ENCODE assay signal across 21 mouse cellular contexts in the genomic region with DNA sequence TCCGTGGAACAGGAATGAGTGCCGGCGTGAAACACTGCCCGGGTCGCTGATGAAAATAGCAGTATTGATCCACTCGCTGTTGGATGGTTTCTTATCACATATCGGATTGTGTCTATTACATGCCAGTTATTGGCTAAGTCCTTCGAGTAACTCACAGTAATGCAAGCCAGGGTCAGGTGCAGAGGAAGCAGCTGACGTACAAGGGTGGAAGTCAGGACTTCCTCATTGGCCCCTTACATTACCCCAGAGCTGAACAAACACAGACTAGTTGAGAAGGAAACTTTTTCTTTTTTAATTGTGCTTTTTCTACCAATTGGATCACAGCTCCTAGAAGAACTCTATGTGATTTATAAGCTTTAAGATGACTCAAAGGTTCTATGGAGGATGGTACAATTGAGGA. TPM values are rescaled to one million over a fixed set of nuclear protein-coding genes. Genes with fewer than 3 reads are reported as not detected.
DNase-seq lines count a peak whose midpoint lies in the region; ATAC-seq and TF ChIP-seq lines count a peak whose summit lies in the region.
"Had no signal": no experiment of that assay in that cellular context is flagged by ENCODE, and none has a peak within 500 bp of the region (broad histone marks: within the 10 kb centered on the region; RNA-seq: fewer than 3 reads in every experiment).

No protein-coding gene starts in this region.

- H3K27ac ChIP-seq in CH12.LX (ENCODE audit: insufficient read depth, low read depth): no peak overlapping the region
- no peak overlapping the region for H3K27ac ChIP-seq in forebrain, embryonic 16.5 days (ENCODE audit: low read length)
- H3K27ac ChIP-seq: embryonic facial prominence, embryonic 12.5 days; forebrain, embryonic 12.5 days; heart, embryonic 13.5 days; hindbrain, embryonic 13.5 days; hindbrain, postnatal 0 days had no signal

- in situ Hi-C loops in CH12.LX (cut with MboI; ENCODE audit: low pct_ligation_motif_present, low pct_unique_long_range_greater_than_20kb, low sequenced_read_pairs): no loop called here

- no peak for TF ChIP-seq EP300 in CH12.LX (IDR thresholded peaks at IDR 0.05; ENCODE audit: low read length)

- H3K9me3 ChIP-seq in CH12.LX (replicated peaks; ENCODE audit: low read length): no peaks in the 10 kb centered on the region
- H3K9me3 ChIP-seq in forebrain, embryonic 16.5 days (ENCODE audit: control insufficient read depth, low read length): no peaks in the 10 kb centered on the region
- H3K9me3 ChIP-seq: embryonic facial prominence, embryonic 12.5 days; forebrain, embryonic 12.5 days; heart, embryonic 13.5 days; hindbrain, embryonic 13.5 days had no signal

- 95% methylated on average over 9 of the region's 9 CpGs for WGBS in forebrain, embryonic 16.5 days

- intact Hi-C loops in heart, postnatal 10 days (cut with DNase I): no loop called here

- H3K4me2 ChIP-seq in CH12.LX (ENCODE audit: insufficient read depth, low read depth, poor library complexity, severe bottlenecking): peak overlapping the region; percentile 11; the same call in 1 of the 2 replicates
- no peak overlapping the region for H3K4me2 ChIP-seq in forebrain, embryonic 16.5 days (ENCODE audit: low read length)
- H3K4me2 ChIP-seq: embryonic facial prominence, embryonic 12.5 days; forebrain, embryonic 12.5 days; heart, embryonic 13.5 days; hindbrain, embryonic 13.5 days had no signal

- TF ChIP-seq CTCF in CH12.LX (conservative IDR thresholded peaks at IDR 0.05 in 1 of 2, IDR thresholded peaks at IDR 0.05 in 1 of 2; ENCODE audit: low read depth in 2 of 2, low read length in 2 of 2): no peak

- peak; percentile 92 for ATAC-seq in megakaryocyte, adult 5-6 weeks (ENCODE audit: poor library complexity, severe bottlenecking)
- no peak for ATAC-seq in erythroblast, adult 5-6 weeks (replicated peaks; ENCODE audit: low FRiP score, poor library complexity, severe bottlenecking)
- ATAC-seq in forebrain, embryonic 16.5 days: no peak
- ATAC-seq: forebrain, postnatal 0 days; hindbrain, postnatal 0 days; intestine, embryonic 16.5 days had no signal

- DNase-seq in spleen, postnatal 36 days (ENCODE audit: low spot score in 2 of 2): peak; percentile 21 to 22
- DNase-seq in spleen, postnatal 10 days (ENCODE audit: low spot score in 2 of 2): no peak
- DNase-seq in CH12.LX (ENCODE audit: extremely low read depth): no peak
- DNase-seq in heart, postnatal 10 days: no peak
- DNase-seq: adrenal gland, postnatal 10 days; cerebellum, adult 11 months; cerebellum, adult 8-10 months; cerebellum, postnatal 14 days; forebrain, postnatal 0 days; gastrocnemius, postnatal 14 days; heart, adult 11 months; heart, postnatal 4 days had no signal

- H3K4me3 ChIP-seq in CH12.LX (replicated peaks in 1 of 3; ENCODE audit: low read depth in 2 of 3, low read length in 2 of 3, poor library complexity in 1 of 3): no peak overlapping the region
- H3K4me3 ChIP-seq in forebrain, embryonic 16.5 days (replicated peaks; ENCODE audit: low read length): no peak overlapping the region
- H3K4me3 ChIP-seq: embryonic facial prominence, embryonic 12.5 days; forebrain, embryonic 12.5 days; heart, embryonic 13.5 days; hindbrain, embryonic 13.5 days had no signal

- no peaks in the 10 kb centered on the region for H3K79me2 ChIP-seq in CH12.LX (replicated peaks; ENCODE audit: control insufficient read depth, extremely low read depth, insufficient read depth, poor library complexity, severe bottlenecking)

- dilution Hi-C loops in CH12.LX (cut with MboI; ENCODE audit: extremely low pct_ligation_motif_present, extremely low pct_unique_long_range_greater_than_20kb, low sequenced_read_pairs): no loop called here

- peaks cover 2 to 7% of the 10 kb centered on the region in 2 experiments; a peak in 2 of 4 replicates for H3K4me1 ChIP-seq in CH12.LX (ENCODE audit: control insufficient read depth in 1 of 2, insufficient read depth in 2 of 2)
- no peaks in the 10 kb centered on the region for H3K4me1 ChIP-seq in forebrain, embryonic 16.5 days (replicated peaks; ENCODE audit: control insufficient read depth, insufficient read depth, low read length)
- H3K4me1 ChIP-seq: embryonic facial prominence, embryonic 12.5 days; forebrain, embryonic 12.5 days; heart, embryonic 13.5 days had no signal

- no peaks in the 10 kb centered on the region for H3K36me3 ChIP-seq in CH12.LX (replicated peaks in 1 of 2; ENCODE audit: control insufficient read depth in 1 of 2, insufficient read depth in 1 of 2, low read length in 1 of 2)
- H3K36me3 ChIP-seq in forebrain, embryonic 16.5 days (ENCODE audit: control insufficient read depth, insufficient read depth): no peaks in the 10 kb centered on the region
- H3K36me3 ChIP-seq: embryonic facial prominence, embryonic 12.5 days; forebrain, embryonic 12.5 days; heart, embryonic 13.5 days; hindbrain, embryonic 13.5 days had no signal

- no peaks in the 10 kb centered on the region for H3K27me3 ChIP-seq in CH12.LX (replicated peaks)
- H3K27me3 ChIP-seq in forebrain, embryonic 16.5 days (replicated peaks; ENCODE audit: control insufficient read depth, insufficient read depth, low read length): no peaks in the 10 kb centered on the region

- TF ChIP-seq POLR2A in CH12.LX (IDR thresholded peaks at IDR 0.05; ENCODE audit: low read depth, low read length): no peak

- H3K9ac ChIP-seq in CH12.LX (ENCODE audit: insufficient read depth, low read depth): no peak overlapping the region
- no peak overlapping the region for H3K9ac ChIP-seq in forebrain, embryonic 16.5 days (replicated peaks; ENCODE audit: low read depth, low read length)
- H3K9ac ChIP-seq: embryonic facial prominence, embryonic 12.5 days; forebrain, embryonic 12.5 days; forebrain, postnatal 0 days; heart, embryonic 13.5 days; hindbrain, embryonic 13.5 days had no signal

- TF ChIP-seq RAD21 in CH12.LX (IDR thresholded peaks at IDR 0.05; ENCODE audit: low read depth, low read length): no peak

TF ChIP-seq in CH12.LX, 34 proteins besides CTCF, POLR2A, EP300 and RAD21:
- TF ChIP-seq POLR2AphosphoS2 (IDR thresholded peaks at IDR 0.05; ENCODE audit: low read depth, low read length) (no peak), NELFE (IDR thresholded peaks at IDR 0.05; ENCODE audit: low read depth, low read length) (no peak), ETS1 (conservative IDR thresholded peaks at IDR 0.05; ENCODE audit: low read depth, low read length) (no peak), MEF2A (IDR thresholded peaks at IDR 0.05; ENCODE audit: borderline replicate concordance, low read depth, low read length) (no peak), ZC3H11A (IDR thresholded peaks at IDR 0.05; ENCODE audit: low read depth, low read length) (no peak), BHLHE40 (IDR thresholded peaks at IDR 0.05; ENCODE audit: low read depth, low read length) (no peak), ELF1 (IDR thresholded peaks at IDR 0.05; ENCODE audit: low read depth, low read length) (no peak), UBTF (IDR thresholded peaks at IDR 0.05; ENCODE audit: low read depth, low read length) (no peak), KAT2A (IDR thresholded peaks at IDR 0.05; ENCODE audit: insufficient replicate concordance, low read length) (no peak), MYC (IDR thresholded peaks at IDR 0.05; ENCODE audit: low read depth, low read length) (no peak), USF1 (IDR thresholded peaks at IDR 0.05; ENCODE audit: low read depth, low read length) (no peak), TBP (conservative IDR thresholded peaks at IDR 0.05; ENCODE audit: low read depth, low read length) (no peak), JUN (IDR thresholded peaks at IDR 0.05; ENCODE audit: insufficient read depth, low read depth, low read length) (no peak), MAZ (IDR thresholded peaks at IDR 0.05; ENCODE audit: low read depth, low read length) (no peak), USF2 (conservative IDR thresholded peaks at IDR 0.05; ENCODE audit: low read depth, low read length) (no peak), MXI1 (IDR thresholded peaks at IDR 0.05; ENCODE audit: low read depth, low read length) (no peak), E2F4 (IDR thresholded peaks at IDR 0.05; ENCODE audit: insufficient replicate concordance, low read depth, low read length) (no peak), NRF1 (IDR thresholded peaks at IDR 0.05; ENCODE audit: low read depth, low read length) (no peak), SIN3A (IDR thresholded peaks at IDR 0.05; ENCODE audit: low read length) (no peak)

RNA-seq across cellular contexts. Expression of a gene that starts 7.7 kb away (rescaled TPM):
- total RNA-seq in CH12.LX (2012; rRNA removed) (not detected in 2 replicates), CH12.LX (2014; rRNA removed) (not detected in 2 replicates)
- polyA plus RNA-seq in CH12.LX (2012; ENCODE audit: insufficient read length, low read depth): not detected in 2 replicates
- not detected in 2 replicates for total RNA-seq in megakaryocyte, adult 5-6 weeks (2015)
- total RNA-seq in megakaryocyte, adult 5-6 weeks (2017): not detected in 2 replicates
- total RNA-seq in erythroblast, adult 5-6 weeks (2015; ENCODE audit: low replicate concordance): not detected in 2 replicates
- total RNA-seq in erythroblast, adult 5-6 weeks (2017; ENCODE audit: low replicate concordance): 0.28 TPM in 1 of 2 replicates, not detected in the other
- under 1 TPM; 0.60 to 0.62 TPM for total RNA-seq in heart, postnatal 10 days (2021)
- polyA plus RNA-seq in forebrain, embryonic 16.5 days (2015; fragmentation: Nextera tagmentation; extraction: Ambion mirVana): 1.1 and 2.8 TPM in 2 replicates

Comparison
In these comparisons a context has a peak if more than half of its experiments do, and no peak if none do; other contexts are left out.
1. DNase-seq: peak in spleen, postnatal 36 days (2 of 2); none in spleen, postnatal 10 days (0 of 2), CH12.LX (single experiment) and heart, postnatal 10 days (0 of 2).